Mouse (Mus musculus): ENCODE measurements around the gene Tvp23a. TPM values are rescaled to one million over a fixed set of nuclear protein-coding genes. Genes with fewer than 3 reads are reported as not detected.

Tvp23a gene
- total RNA-seq, 2 experiments from 2014 or later: 0.22 TPM; not detected in 1

- no peak for ATAC-seq (ENCODE audit: poor library complexity, severe bottlenecking)
These were observed 7.4 kb upstream of the Tvp23a start for GRCm38 (mm10) chr16:10454583-10454974.

GRCm38 (mm10) chr16:10453872-10454582 lies 6.9 kb upstream of the Tvp23a start:
- ATAC-seq (ENCODE audit: poor library complexity, severe bottlenecking): no peak

DNA sequence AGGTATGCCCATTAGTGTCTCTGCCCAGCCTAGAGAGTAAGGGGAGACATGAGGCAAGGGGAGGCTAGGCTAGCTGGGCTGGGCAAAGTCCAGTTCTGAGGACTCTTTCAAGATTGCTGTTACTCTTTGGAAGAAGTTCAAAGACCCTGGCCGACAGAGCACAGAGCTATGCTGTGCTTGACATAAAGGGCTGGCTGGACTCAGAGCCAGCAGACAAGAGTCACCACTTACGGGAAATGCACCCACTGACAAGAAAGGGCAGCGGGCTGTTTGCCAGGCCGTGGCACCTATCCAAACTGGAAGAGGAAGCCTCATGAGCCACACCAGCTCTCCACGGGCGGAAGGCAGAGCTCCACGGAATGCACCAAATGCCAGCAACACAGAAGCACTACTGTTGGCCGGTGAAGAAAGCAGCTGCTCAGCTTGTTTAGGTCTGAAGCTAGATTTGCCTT lies 5.3 kb upstream of the Tvp23a start:
- peak; percentile 82 for ATAC-seq (ENCODE audit: poor library complexity, severe bottlenecking)

- ATAC-seq (ENCODE audit: poor library complexity, severe bottlenecking): no peak
These were observed 4.7 kb upstream of the Tvp23a start for GRCm38 (mm10) chr16:10451906-10452305.

DNA sequence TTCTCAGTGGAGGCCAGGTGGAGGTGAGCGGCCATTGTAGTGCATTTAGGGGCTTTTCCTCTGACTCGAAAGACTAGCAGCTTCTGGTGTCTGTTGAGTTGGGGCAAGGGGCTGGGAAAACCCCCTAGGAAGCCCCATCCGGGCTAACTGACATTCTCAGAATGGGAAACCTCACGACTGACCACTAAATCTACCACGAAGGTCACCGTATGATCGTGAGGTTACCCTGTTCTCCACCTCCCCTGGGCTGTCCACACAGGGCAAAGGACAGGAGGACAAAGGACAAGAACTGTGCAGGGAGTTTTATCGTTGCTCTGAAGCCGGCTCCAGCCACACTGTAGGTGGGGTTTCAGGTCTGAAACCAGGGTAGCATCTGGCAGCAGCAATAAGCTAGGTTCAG lies 1.8 kb upstream of the Tvp23a start:
- ATAC-seq (ENCODE audit: poor library complexity, severe bottlenecking): no peak

DNA sequence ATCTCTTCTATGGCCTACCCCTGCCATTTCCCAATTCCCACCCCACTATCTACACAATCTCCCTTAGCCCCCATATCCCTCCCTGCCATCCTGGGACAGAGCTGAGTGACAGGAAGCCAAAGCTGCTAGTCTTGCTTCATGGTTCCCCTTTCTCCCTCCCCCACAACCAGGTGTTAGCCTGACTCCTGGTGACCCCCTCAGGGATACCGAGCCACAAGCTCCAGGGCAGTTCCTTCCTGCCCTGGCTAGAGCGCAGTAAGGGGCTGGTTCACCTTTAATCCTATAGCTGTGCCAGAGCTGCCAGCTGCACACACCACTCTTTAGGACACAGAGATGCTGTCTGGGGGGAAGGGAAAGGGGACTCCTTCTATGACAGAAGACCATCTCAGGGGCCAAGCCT lies 619 bp upstream of the Tvp23a start:
- ATAC-seq (ENCODE audit: poor library complexity, severe bottlenecking): no peak

- no peak for ATAC-seq (ENCODE audit: poor library complexity, severe bottlenecking)
These were observed 444 bp downstream of the Tvp23a start for GRCm38 (mm10) chr16:10446573-10447263.

DNA sequence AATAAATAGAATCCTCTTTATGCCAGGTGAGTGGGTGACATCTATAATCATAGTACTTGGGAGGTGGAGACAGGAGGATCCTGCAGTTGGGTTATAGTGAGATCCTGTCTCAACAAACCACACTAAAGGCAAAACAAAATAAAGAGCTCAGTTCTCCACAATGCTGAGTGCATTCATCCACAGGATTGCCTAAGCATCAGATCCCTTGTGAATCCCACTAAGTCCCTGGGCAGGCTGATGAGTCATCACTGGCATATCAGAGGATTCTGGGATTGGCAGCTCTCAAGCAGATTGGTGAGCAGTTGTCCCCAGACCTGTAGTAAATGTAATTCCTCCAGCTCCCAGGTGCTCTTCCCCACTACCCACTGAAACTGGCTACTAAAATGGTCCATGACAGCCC lies 3.4 kb downstream of the Tvp23a start:
- ATAC-seq (ENCODE audit: poor library complexity, severe bottlenecking): no peak

DNA sequence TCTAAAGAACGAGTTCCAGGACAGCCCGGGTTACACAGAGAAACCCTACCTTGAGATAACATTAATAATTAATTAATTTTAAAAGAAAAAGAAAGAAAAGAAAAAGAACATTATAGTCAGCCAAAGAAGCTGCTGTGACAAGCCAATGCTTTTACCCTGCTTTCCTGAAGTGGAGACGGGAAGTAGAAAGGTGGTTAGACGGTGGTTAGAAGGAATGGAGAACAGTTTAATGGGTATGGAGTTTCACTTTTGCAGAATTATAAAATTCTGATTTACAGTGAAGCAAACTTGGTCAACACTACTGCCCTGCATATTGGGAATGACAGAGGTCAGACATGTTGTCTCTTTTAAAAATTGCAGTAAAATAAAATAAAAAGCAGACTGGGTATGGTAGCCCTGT lies 5.4 kb downstream of the Tvp23a start:
- ATAC-seq (ENCODE audit: poor library complexity, severe bottlenecking): no peak

DNA sequence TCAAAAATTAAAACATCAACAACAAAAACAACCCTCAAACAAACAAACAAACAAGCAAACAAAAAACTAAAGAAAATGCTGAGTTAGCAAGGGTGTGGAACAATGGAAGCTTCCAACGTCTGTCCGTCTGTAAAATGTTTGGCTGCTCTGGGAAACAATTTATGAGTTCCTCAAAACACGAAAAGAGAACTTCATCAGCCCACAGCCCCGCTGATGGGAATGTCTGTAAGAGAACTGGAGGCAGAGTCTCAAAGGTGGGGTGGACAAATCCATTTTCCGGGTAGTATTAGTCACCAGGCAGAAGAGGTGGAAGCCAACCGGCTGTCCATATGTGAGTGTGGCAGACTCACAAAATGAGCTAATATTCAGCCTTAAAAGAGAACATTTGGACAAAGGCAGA lies 5.8 kb downstream of the Tvp23a start:
- peak; percentile 57; the same call in 1 of the 2 replicates for ATAC-seq (ENCODE audit: poor library complexity, severe bottlenecking)

GRCm38 (mm10) chr16:10438055-10438454 lies 9.1 kb downstream of the Tvp23a start:
- no peak for ATAC-seq (ENCODE audit: poor library complexity, severe bottlenecking)

DNA sequence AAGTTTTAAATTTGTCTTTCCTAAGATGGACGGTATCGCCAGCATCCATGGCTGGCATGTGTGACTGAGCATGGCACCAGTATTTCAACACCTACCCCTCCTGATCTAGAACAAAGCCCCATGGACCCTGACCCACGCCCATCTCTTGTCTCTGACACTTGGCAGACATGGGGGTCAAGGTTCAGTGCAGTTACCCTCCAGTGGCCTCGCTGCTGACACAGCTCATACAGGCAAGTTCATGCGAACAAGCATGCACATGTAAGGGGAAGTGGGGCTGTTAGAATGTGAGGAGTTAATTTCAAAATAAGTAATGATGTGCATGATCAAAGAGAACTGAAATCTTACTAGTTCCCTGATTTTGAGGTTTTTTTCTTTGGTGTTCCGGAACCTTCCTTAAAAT lies 11.0 kb downstream of the Tvp23a start:
- ATAC-seq (ENCODE audit: poor library complexity, severe bottlenecking): peak; percentile 77

GRCm38 (mm10) chr16:10433344-10433743 lies 13.8 kb downstream of the Tvp23a start:
- peak; percentile 30 for ATAC-seq (ENCODE audit: poor library complexity, severe bottlenecking)

GRCm38 (mm10) chr16:10432387-10432786 lies 14.8 kb downstream of the Tvp23a start:
- no peak for ATAC-seq (ENCODE audit: poor library complexity, severe bottlenecking)

DNA sequence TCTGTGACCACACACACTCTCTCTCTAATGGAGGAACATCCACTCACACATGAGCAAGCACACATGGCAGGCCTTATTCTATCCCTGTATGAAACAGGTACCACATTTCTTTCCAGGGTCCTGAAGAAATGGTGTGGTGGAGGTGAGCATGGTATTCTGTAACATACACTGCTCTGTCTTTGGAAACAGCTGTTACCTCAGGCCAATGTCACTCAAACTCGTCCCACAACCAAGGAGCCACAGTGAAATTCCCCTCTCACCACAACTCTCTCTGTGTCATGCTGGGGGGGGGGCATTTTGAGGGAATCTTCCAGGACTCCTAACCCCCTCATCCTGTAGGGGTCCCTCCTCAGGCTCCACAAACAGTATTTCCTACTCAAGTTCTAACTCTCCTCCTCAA lies 15.3 kb downstream of the Tvp23a start:
- no peak for ATAC-seq (ENCODE audit: poor library complexity, severe bottlenecking)

GRCm38 (mm10) chr16:10420447-10421054 lies 26.6 kb downstream of the Tvp23a start:
- ATAC-seq (ENCODE audit: poor library complexity, severe bottlenecking): no peak

DNA sequence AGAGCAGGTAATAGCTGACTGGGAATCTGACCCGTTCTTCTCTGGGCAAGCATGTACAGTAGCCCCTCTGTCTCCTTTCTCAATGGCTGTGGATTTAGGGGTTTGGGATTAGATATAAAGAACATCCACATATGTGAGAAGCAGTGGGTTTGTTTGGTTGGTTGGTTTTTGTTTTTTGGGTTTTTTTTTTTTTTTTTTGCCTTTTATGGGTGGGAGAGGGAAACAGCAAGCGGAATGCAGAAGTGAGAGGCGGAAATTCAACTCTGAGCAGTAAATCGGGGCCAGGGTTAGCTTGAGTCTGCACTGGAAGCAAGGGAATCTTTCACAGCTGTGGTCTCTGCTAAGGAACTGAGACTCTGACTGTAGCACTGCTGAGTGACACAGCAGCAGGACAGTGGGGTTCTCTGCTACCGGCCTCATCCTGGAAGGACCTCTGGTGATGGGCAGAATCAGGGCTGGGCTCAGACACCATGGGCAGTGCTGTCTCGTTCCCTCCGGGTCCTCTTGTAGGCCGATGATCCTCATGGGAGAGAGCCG lies 29.4 kb downstream of the Tvp23a start:
- ATAC-seq (ENCODE audit: poor library complexity, severe bottlenecking): peak; percentile 85

DNA sequence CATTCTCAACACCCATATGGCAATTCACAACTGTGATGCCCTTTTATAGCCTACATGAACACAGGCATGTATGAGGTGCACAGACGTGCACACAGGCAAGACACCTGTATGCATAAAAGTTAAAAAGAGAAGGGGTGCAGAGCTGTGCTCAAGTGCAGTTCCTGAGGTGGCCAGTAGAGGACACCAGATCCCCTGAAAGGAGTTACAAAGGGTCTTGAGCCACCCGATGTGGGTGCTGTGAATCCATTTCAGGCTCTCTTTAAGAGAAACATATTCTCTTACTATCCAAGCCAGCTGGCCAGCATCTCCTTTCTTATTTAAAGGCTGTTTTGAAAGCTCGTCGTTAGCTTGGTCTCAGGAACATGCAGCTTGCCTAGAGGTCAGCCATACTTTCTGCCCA lies 30.3 kb downstream of the Tvp23a start:
- no peak for ATAC-seq (ENCODE audit: poor library complexity, severe bottlenecking)

GRCm38 (mm10) chr16:10415976-10416375 lies 31.2 kb downstream of the Tvp23a start:
- peak; percentile 41 for ATAC-seq (ENCODE audit: poor library complexity, severe bottlenecking)

- peak; percentile 96 for ATAC-seq (ENCODE audit: poor library complexity, severe bottlenecking)
These were observed 35.1 kb downstream of the Tvp23a start, which contains the start of gene Nubp1 for GRCm38 (mm10) chr16:10411764-10412746. Gene Nubp1, plus strand, starts transcription at chr16:10411948.

Data from megakaryocyte, adult 5-6 weeks (primary cell).